Mouse (Mus musculus): ENCODE data around the gene Efcab5. TPM values are rescaled to one million over a fixed set of nuclear protein-coding genes. Genes with fewer than 3 reads are reported as not detected.
"Not testable (repeated sequence)": the region's sequence is repeated elsewhere in the genome, so short reads cannot be mapped to it uniquely, and the experiment has no call there.

Gene Efcab5
- polyA plus RNA-seq, 1 experiment from 2014 or later: 0.37 TPM

GRCm38 (mm10) chr11:77107872-77108271, 80.9 kb downstream of the Efcab5 start:
- H3K27ac ChIP-seq; H3K9ac ChIP-seq (ENCODE audit: low read depth, low read length); H3K36me3 ChIP-seq (ENCODE audit: insufficient read depth, low read length); H3K4me3 ChIP-seq (replicated peaks; ENCODE audit: low read depth, low read length); H3K4me2 ChIP-seq (ENCODE audit: low read length); H3K9me3 ChIP-seq (replicated peaks; ENCODE audit: low read length); ATAC-seq (replicated peaks; ENCODE audit: low FRiP score, low read depth); H3K27me3 ChIP-seq (ENCODE audit: insufficient read depth, low read length); DNase-seq (ENCODE audit: low spot score); H3K4me1 ChIP-seq (replicated peaks; ENCODE audit: insufficient read depth, low read length): not testable (repeated sequence)
- 83% methylated on average over 12 of the region's 12 CpGs for WGBS
- peak; percentile 7; the same call in 1 of the 2 replicates for TF ChIP-seq CTCF (IDR thresholded peaks at IDR 0.05; ENCODE audit: low read depth)

DNA sequence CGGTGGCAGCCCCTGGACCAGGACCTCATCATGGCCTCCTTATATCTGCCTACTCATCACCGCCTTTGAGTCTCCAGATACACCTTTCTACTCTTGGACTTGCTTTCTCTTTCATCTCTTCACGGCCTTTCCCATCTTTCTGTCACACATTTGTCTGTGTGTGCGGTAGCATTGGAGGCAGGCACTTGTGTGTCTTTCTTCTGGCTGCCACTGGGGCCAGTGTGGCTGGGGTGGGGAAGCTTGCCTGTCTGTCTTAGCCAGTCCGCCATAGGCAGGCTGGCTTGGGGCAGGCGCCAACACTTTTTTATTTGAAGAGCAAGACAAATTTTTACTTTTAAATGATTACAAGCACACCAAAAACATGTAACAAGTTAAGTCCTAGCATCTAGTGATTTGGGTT, 81.8 kb downstream of the Efcab5 start:
- no peak for ATAC-seq (replicated peaks; ENCODE audit: low FRiP score, low read depth)
- H3K4me2 ChIP-seq (ENCODE audit: low read length): no peak overlapping the region
- H3K4me3 ChIP-seq (replicated peaks; ENCODE audit: low read depth, low read length): no peak overlapping the region
- H3K9ac ChIP-seq (ENCODE audit: low read depth, low read length): no peak overlapping the region
- H3K36me3 ChIP-seq (ENCODE audit: insufficient read depth, low read length): no peaks in the 10 kb centered on the region
- WGBS: 93% methylated on average over 6 of the region's 6 CpGs
- TF ChIP-seq CTCF (IDR thresholded peaks at IDR 0.05; ENCODE audit: low read depth): no peak
- no peaks in the 10 kb centered on the region for H3K27me3 ChIP-seq (ENCODE audit: insufficient read depth, low read length)
- no peaks in the 10 kb centered on the region for H3K4me1 ChIP-seq (replicated peaks; ENCODE audit: insufficient read depth, low read length)
- DNase-seq (ENCODE audit: low spot score): no peak
- H3K27ac ChIP-seq: no peak overlapping the region
- no peaks in the 10 kb centered on the region for H3K9me3 ChIP-seq (replicated peaks; ENCODE audit: low read length)

DNA sequence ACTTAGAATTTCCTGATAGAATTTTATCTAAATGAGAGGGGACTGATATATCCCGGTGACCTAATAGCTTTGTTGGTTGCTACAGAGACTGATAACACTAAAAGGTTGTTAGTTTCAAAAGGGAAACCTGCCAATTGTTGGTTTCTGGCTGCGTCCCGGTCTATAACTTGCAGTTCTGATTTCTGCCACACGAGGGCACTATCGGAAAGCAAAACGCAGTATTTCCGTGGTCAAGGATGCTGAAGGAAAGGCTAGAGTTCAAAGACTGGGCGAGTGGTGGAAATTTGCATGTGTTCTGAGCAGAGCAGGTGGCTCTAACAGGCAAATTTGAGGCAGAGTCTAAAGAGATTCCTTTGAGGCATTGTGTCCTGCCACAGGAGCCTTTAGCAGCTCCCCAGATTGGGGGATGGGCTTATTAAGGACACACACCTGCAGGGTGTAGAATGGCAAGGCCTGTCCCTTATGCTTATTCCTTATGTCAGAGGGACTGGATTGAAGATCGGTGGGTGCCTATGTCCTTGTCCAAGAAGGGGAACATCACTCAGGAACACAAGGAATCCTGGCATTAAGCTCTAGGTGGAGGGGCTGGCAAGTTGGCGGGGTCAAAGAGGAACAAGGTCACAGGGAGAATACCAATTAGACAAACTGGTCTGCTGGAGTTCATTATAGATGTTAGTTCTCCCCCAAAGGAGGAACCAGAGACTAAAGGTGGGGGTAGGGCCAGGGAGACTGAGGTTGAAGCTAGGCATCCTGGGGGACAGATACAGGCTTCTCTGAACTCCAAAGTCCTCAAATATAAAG, 88.4 kb downstream of the Efcab5 start:
- no peak overlapping the region for H3K9ac ChIP-seq (ENCODE audit: low read depth, low read length)
- no peak overlapping the region for H3K27ac ChIP-seq
- peak; percentile 72 for ATAC-seq (replicated peaks; ENCODE audit: low FRiP score, low read depth)
- 15% methylated on average over 10 of the region's 10 CpGs for WGBS
- no peak overlapping the region for H3K4me3 ChIP-seq (replicated peaks; ENCODE audit: low read depth, low read length)
- H3K4me1 ChIP-seq (replicated peaks; ENCODE audit: insufficient read depth, low read length): no peaks in the 10 kb centered on the region
- no peak overlapping the region for H3K4me2 ChIP-seq (ENCODE audit: low read length)
- peak; percentile 96 for TF ChIP-seq CTCF (IDR thresholded peaks at IDR 0.05; ENCODE audit: low read depth)
- H3K9me3 ChIP-seq (replicated peaks; ENCODE audit: low read length): no peaks in the 10 kb centered on the region
- no peaks in the 10 kb centered on the region for H3K27me3 ChIP-seq (ENCODE audit: insufficient read depth, low read length)
- H3K36me3 ChIP-seq (ENCODE audit: insufficient read depth, low read length): no peaks in the 10 kb centered on the region
- peak; percentile 85 for DNase-seq (ENCODE audit: low spot score)

- no peak overlapping the region for H3K9ac ChIP-seq (ENCODE audit: low read depth, low read length)
- H3K36me3 ChIP-seq (ENCODE audit: insufficient read depth, low read length): no peaks in the 10 kb centered on the region
- no peak overlapping the region for H3K4me3 ChIP-seq (replicated peaks; ENCODE audit: low read depth, low read length)
- H3K27ac ChIP-seq: no peak overlapping the region
- no peaks in the 10 kb centered on the region for H3K9me3 ChIP-seq (replicated peaks; ENCODE audit: low read length)
- no peaks in the 10 kb centered on the region for H3K27me3 ChIP-seq (ENCODE audit: insufficient read depth, low read length)
- no peak for TF ChIP-seq CTCF (IDR thresholded peaks at IDR 0.05; ENCODE audit: low read depth)
- H3K4me1 ChIP-seq (replicated peaks; ENCODE audit: insufficient read depth, low read length): no peaks in the 10 kb centered on the region
- no peak overlapping the region for H3K4me2 ChIP-seq (ENCODE audit: low read length)
- DNase-seq (ENCODE audit: low spot score): no peak
- 79% methylated on average over 19 of the region's 19 CpGs for WGBS
- ATAC-seq (replicated peaks; ENCODE audit: low FRiP score, low read depth): no peak
Observed at GRCm38 (mm10) chr11:77098332-77098972, 90.3 kb downstream of the Efcab5 start.

DNA sequence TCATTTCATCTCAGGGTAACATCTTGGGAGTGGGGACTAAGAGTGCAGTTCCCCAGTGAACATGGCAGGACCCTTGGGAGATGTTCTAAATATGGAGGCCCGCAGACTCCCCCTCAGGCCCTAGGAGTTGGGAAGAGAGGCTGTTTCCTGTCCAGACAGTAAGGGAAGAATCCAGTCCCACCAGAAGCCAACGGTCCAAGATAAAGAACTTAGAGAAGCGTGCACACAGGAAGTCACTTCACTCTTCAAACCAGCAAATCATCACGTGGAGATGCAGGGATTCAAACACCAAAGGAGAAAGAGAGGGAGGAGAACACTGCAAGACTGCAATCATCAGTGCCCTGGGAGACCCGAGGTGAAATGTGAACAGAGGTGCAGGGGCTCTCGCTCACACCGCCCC, 91.8 kb downstream of the Efcab5 start:
- no peak for DNase-seq (ENCODE audit: low spot score)
- WGBS: 60% methylated on average over 7 of the region's 7 CpGs
- ATAC-seq (replicated peaks; ENCODE audit: low FRiP score, low read depth): no peak
- Histone ChIP-seq H3K4me3 (replicated peaks; ENCODE audit: low read depth, low read length) (no peak overlapping the region), H3K27me3 (ENCODE audit: insufficient read depth, low read length) (no peaks in the 10 kb centered on the region), H3K36me3 (ENCODE audit: insufficient read depth, low read length) (no peaks in the 10 kb centered on the region), H3K9ac (ENCODE audit: low read depth, low read length) (no peak overlapping the region), H3K27ac (no peak overlapping the region), H3K9me3 (replicated peaks; ENCODE audit: low read length) (no peaks in the 10 kb centered on the region), H3K4me2 (ENCODE audit: low read length) (no peak overlapping the region), H3K4me1 (replicated peaks; ENCODE audit: insufficient read depth, low read length) (no peaks in the 10 kb centered on the region)
- TF ChIP-seq CTCF (IDR thresholded peaks at IDR 0.05; ENCODE audit: low read depth): no peak

DNA sequence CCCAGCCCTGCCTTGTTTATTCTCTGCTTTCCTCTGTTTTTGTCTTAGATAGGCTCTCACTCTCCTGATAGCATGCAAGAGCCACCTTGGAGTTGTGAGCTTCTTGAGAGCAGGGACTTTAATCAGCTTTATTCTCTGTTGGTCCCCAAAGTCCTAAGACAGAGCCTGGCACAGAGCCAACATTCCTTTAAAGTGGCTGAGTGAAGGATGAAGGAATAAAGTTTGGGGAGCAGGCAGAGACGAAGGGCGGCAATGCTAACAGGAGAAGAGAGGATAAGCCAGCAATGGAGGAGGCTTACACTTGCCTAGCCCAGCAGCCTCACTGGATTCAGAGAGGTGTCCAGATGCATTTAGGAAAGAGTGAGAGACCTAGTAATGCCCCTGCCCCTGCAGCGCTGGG, 92.2 kb downstream of the Efcab5 start:
- Histone ChIP-seq H3K9ac (ENCODE audit: low read depth, low read length) (no peak overlapping the region), H3K9me3 (replicated peaks; ENCODE audit: low read length) (no peaks in the 10 kb centered on the region), H3K27me3 (ENCODE audit: insufficient read depth, low read length) (no peaks in the 10 kb centered on the region), H3K4me3 (replicated peaks; ENCODE audit: low read depth, low read length) (no peak overlapping the region), H3K4me2 (ENCODE audit: low read length) (no peak overlapping the region), H3K4me1 (replicated peaks; ENCODE audit: insufficient read depth, low read length) (no peaks in the 10 kb centered on the region), H3K36me3 (ENCODE audit: insufficient read depth, low read length) (no peaks in the 10 kb centered on the region), H3K27ac (no peak overlapping the region)
- 59% methylated on average over 3 of the region's 3 CpGs for WGBS
- DNase-seq (ENCODE audit: low spot score): peak; percentile 27
- TF ChIP-seq CTCF (IDR thresholded peaks at IDR 0.05; ENCODE audit: low read depth): no peak
- ATAC-seq (replicated peaks; ENCODE audit: low FRiP score, low read depth): no peak
